Mouse (Mus musculus) T-helper 17 cell (primary cell): ENCODE measurements around the gene Hist1h4h.

Source experiments
- in situ Hi-C, 2 experiments: fragments of 300-600 bp; cut with MboI, MseI; formaldehyde crosslinking; loops; 1 replicate in 1 of 2; 2 replicates in 1 of 2; pipeline ENCODE4 v1.15.1; 2025; ENCODE audit warnings: high pct_unique_total_duplicates in 2 of 2

The Hist1h4h gene

DNA sequence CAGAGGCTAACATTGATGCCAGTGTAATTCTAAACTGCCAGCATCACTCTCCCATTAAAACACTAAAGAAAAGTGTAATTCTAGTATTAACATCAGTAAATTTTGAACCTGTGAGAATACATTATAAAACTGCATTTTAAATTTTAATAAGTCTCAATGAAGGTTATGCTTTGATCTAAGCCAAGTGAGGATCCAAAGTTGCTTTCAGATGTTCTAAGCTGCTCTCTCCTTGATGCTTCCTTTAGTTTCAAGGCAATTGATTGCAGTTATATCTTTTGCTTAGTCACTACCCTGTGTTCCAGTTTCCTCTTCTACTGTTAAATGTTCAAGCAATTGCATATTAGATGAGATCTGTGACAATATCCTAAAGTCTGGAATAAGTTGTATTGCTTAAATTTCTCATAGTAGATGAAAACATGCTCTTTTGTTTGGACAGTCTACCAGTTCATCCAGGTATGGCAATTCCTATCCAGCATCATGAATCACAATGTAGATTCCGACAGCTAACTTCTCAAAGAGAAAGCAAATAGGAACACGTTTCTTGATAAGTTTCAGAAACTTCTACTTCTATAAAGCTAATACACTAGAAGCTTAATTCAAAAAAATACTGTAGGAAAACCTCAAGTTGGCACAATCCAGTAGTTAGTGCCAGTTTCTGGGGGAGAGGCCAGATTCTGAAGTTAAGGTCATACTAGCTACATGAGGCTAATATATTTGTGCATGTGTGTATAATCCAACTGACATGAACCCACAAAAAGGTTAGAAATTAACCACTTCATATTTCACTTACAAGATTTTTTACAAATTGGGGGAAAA is 41.6 kb downstream of the Hist1h4h start:
- in situ Hi-C loops = loop anchor here (5.0 to 25.0 kb wide), 5 partner anchors 110 to 1855 kb away; partner anchors contain the start of genes Hist1h2ac (in 1 of the 2), Hist1h2ah (in 1 of the 2), Hist1h2ai (in 1 of the 2) and Hist1h2ao (in 1 of the 2)

DNA sequence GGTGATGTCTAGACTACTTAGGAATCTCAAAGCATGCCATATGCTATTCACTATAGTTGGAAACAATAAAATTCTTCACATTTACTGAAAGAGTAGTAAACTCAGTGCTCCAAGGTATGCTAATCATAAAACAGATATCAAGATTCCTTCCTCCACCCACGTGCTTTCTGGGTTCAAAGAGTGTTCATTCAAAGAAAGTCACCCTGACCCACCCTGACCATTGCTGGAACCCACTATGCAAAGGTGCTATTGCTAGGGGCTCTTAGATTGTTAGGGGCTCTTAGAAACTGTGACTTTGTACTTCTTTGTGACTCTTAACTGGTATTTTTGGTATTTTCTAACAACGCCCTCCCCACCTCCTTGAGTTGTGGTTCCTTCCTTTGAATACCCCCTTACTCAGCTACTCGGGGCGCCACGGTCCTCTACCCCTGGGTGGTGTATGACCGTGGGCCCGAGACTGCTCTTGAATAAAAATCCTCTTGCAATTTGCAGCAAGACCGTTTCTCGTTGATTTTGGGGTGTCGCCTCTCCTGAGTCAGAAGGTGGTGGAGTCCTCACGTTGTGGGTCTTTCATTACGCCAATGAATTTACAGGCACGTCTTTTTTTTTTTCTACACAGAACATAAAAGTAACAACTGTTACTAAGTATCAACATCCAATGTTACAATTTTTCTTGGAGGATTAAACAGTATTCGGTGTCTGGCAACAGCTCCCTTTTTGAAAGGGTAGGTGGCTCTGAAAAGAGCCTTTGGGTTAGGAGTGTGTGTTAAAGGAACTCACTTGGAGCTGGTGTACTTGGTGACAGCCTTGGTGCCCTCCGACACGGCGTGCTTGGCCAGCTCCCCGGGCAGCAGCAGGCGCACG is 42.4 kb downstream of the Hist1h4h start:
- in situ Hi-C loops = loop anchor here (5.0 to 25.0 kb wide), 5 partner anchors 109 to 1856 kb away; partner anchors contain the start of genes Hist1h2ac (in 1 of the 2), Hist1h2ah (in 1 of the 2), Hist1h2ai (in 1 of the 2) and Hist1h2ao (in 1 of the 2)

DNA sequence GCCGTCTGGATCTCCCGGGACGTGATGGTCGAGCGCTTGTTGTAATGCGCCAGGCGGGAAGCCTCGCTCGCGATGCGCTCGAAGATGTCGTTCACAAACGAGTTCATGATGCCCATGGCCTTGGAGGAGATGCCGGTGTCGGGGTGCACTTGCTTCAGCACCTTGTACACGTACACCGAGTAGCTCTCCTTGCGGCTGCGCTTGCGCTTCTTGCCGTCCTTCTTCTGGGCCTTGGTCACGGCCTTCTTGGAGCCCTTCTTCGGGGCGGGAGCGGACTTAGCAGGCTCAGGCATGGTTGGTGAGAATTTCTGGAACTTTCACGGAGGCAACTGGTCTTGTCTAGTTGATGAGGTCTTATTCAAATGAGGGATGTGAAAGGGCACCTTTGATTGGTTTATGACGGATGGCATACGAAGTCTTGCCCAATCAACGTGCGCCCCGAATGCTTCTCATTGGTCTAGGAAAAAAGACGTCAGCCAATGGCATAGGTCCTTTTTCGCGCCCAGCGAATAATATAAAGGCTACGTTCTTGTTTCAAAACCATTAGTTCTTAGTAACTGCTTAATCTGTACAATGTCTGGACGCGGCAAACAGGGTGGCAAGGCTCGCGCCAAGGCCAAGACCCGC is 43.2 kb downstream of the Hist1h4h start, which contains the start of the genes Hist1h2bf and Hist1h2ad:
TSS of gene Hist1h2bf (minus strand) at position 299 of the 627 bp plus-strand sequence.
TSS of gene Hist1h2ad (plus strand) at position 484 of the 627 bp plus-strand sequence.
- in situ Hi-C loops = loop anchor here (5.0 to 25.0 kb wide), 5 partner anchors 108 to 1857 kb away; partner anchors contain the start of genes Hist1h2ac (in 1 of the 2), Hist1h2ah (in 1 of the 2), Hist1h2ai (in 1 of the 2) and Hist1h2ao (in 1 of the 2)

DNA sequence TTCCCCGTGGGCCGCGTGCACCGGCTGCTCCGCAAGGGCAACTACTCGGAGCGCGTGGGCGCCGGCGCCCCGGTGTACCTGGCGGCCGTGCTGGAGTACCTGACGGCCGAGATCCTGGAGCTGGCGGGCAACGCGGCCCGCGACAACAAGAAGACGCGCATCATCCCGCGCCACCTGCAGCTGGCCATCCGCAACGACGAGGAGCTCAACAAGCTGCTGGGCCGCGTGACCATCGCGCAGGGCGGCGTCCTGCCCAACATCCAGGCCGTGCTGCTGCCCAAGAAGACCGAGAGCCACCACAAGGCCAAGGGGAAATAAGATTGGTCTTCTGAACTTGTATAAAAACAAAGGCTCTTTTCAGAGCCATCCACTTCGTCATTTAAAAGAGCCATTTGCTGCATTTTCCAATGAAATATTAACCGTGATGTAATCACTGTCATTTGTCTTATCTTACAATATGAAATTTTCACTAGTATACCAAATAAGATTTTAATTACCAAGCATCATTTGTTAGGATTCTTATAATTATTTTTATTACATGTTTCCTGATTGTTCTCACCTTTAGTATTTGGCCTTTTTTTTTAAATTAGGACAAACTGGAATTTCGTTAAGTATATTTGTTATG is 43.8 kb downstream of the Hist1h4h start:
- in situ Hi-C loops = loop anchor here (5.0 to 25.0 kb wide), 6 partner anchors 37 to 1857 kb away; partner anchors contain the start of genes Hist1h2ac (in 1 of the 2), Hist1h2ah (in 1 of the 2), Hist1h2ai (in 1 of the 2) and Hist1h2ao (in 1 of the 2)

DNA sequence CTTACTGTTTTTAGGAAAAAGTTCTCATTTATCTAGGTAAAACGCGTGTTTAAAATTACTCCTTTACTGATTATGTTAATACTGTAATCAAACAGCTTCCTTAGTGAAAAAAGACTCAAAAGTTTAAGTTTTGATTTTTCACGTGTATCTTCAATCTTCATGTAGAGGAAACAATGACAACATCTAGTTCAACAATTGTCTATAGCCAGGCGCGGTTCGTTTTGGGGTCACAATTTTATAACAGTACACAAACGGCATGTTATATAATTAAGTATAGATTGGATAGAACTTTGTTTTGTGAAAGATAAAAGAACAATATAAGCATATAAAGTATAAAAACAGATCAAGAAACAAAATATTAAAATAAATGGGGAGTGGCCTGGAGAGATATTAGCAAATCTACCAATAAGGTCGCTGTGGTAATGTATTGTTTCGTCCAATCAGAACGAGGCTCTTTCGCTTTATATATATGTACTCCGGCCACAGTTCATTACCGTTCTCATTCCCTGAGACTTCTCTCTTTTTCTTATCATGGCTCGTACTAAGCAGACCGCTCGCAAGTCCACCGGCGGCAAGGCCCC is 44.5 kb downstream of the Hist1h4h start, which contains the start of gene Hist1h3d:
TSS of gene Hist1h3d (plus strand) at position 493 of the 581 bp plus-strand sequence.
- in situ Hi-C loops = loop anchor here in 1 of 2 experiments (5.0 kb wide), 1 partner anchor 38 kb away; the partner anchor contains the start of gene Hist1h3g

DNA sequence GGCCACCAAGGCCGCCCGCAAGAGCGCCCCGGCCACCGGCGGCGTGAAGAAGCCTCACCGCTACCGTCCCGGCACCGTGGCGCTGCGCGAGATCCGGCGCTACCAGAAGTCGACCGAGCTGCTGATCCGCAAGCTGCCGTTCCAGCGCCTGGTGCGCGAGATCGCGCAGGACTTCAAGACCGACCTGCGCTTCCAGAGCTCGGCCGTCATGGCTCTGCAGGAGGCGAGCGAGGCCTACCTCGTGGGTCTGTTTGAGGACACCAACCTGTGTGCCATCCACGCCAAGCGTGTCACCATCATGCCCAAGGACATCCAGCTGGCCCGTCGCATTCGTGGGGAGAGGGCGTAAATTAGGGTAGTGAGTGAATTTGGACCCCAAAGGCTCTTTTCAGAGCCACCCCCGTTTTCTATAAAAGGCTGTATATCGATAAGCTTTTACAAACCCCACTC is 45.0 kb downstream of the Hist1h4h start:
- in situ Hi-C loops = loop anchor here in 1 of 2 experiments (5.0 kb wide), 1 partner anchor 39 kb away; the partner anchor contains the start of gene Hist1h3g

DNA sequence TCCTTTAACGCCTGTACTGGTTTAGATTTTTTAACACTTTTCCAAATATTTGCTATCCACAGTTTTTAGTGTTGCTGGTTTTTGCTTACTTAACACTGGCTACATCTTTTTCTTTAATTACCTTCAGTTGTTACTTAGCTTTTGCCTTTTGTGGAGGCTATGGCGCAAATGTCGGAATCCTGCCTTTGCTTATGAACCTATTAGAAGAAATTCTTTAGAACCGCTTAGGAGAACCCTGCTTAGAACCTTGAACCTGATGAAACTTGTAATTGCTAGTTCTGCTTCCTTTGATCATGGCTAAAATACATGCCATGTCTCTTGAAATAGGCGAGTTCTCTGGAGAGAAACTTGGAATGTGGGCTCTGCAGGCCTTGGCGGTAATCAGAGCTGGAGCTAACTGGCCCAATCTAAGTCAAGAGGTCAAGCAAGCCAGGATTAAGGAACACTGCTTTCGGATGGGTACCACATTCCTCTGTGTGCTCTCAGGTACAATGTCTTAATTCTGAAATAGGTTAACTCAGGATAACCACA is 45.6 kb downstream of the Hist1h4h start:
- in situ Hi-C loops = loop anchor here in 1 of 2 experiments (5.0 kb wide), 1 partner anchor 39 kb away; the partner anchor contains the start of gene Hist1h3g

DNA sequence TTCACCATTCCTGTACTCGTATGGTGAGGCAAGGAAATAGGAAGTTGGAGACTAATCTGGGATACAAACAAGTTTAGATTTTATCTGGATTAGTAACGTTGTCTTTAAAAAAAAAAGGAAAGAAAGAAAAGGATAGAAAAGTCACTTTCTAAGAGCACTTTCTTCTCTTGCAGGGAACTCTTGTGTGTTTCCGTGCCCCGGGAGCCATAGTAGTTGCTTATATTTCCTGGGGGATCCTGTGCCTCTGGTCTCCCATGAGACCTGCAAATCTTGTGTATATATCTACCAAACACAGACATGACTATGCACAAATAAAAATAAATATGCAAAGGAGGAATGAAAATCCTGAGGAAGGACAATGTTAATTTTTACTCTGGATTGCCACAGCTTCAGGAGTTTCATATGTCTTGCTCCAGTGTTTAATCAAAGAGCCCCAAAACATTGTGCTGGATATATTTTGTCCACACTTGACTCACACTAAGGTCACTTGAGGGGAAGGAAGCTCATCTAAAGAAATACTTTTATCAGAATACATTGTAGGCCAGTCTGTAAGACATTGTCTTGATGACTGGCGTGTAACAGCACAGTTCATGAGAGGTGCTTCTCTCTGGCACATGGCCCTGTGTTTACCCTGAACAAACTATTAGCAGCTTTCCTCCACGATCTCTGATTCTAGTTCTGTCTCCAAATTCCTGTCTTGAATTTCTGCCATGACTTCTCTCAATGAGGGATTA is 46.2 kb downstream of the Hist1h4h start:
- in situ Hi-C loops = loop anchor here in 1 of 2 experiments (5.0 kb wide), 1 partner anchor 40 kb away; the partner anchor contains the start of gene Hist1h3g

DNA sequence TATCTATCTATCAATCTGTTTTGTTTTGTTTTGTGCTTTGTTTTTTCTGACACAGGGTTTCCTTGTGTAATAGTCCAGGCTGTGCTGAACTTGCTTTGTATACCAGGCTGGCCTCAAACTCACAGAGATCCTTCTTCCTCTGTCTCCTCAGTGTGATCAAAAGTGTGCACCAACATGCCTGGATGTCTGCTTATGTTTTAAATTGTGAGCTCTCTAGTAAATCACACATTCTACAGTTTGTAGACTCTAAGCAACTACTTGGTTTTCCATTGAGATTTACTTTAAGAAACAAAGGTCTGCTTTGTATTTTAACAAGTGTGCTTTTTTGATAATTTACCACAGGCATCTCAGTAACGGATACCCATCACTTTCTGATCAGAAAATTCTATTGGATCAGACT is 47.0 kb downstream of the Hist1h4h start:
- in situ Hi-C loops = loop anchor here in 1 of 2 experiments (5.0 kb wide), 1 partner anchor 41 kb away; the partner anchor contains the start of gene Hist1h3g
